Mouse (Mus musculus) limb, embryonic 12.5 days (tissue): ENCODE data around the gene Tamm41. TPM values are rescaled to one million over a fixed set of nuclear protein-coding genes. Genes with fewer than 3 reads are reported as not detected.

Source experiments
- ATAC-seq: fragments of 200-750 bp; cut with Nextera tagmentation; 2 replicates; pipeline ENCODE4 v1.8.0; 2017; ENCODE audit warnings: low read depth, moderate TSS enrichment; ENCODE audit not compliant: insufficient number of reproducible peaks, insufficient read depth, low FRiP score, low TSS enrichment
- H3K27ac ChIP-seq: fragments of 300-500 bp; sonication (generic); 2 replicates; pipeline ENCODE4 v1.5.1; 2016; ENCODE audit warnings: mild to moderate bottlenecking, moderate library complexity
- H3K27me3 ChIP-seq: fragments of 300-500 bp; sonication (generic); 2 replicates; pipeline ENCODE4 v1.6.1; 2016; ENCODE audit warnings: mild to moderate bottlenecking, moderate library complexity
- H3K36me3 ChIP-seq: fragments of 300-500 bp; sonication (generic); 2 replicates; pipeline ENCODE4 v1.6.1; 2016; ENCODE audit warnings: mild to moderate bottlenecking, moderate library complexity
- H3K4me1 ChIP-seq: fragments of 300-500 bp; sonication (generic); replicated peaks from 2 replicates; pipeline ENCODE4 v1.6.1; 2016
- H3K4me2 ChIP-seq: fragments of 300-500 bp; sonication (generic); 2 replicates; pipeline ENCODE4 v1.6.1; 2016; ENCODE audit warnings: mild to moderate bottlenecking, moderate library complexity
- H3K4me3 ChIP-seq: fragments of 300-500 bp; sonication (generic); replicated peaks from 2 replicates; pipeline ENCODE4 v1.5.1; 2016; ENCODE audit warnings: mild to moderate bottlenecking
- H3K9ac ChIP-seq: fragments of 300-500 bp; sonication (generic); replicated peaks from 2 replicates; pipeline ENCODE4 v1.6.1; 2016; ENCODE audit warnings: mild to moderate bottlenecking, moderate library complexity
- H3K9me3 ChIP-seq: fragments of 300-500 bp; sonication (generic); 2 replicates; pipeline ENCODE4 v1.6.1; 2016; ENCODE audit warnings: mild to moderate bottlenecking, moderate library complexity
- whole genome bisulfite sequencing: fragments of 180-500 bp; shearing (Covaris S2); methylation state at CpG from one replicate; pipeline ENCODE4 v1.1.7; 2016; 5-methylcytosine and 5-hydroxymethylcytosine counted together
- polyA plus RNA-seq: library from polyadenylated mRNA; unstranded; fragments of >200 nt; fragmentation: Nextera tagmentation; extraction: Ambion mirVana; gene quantifications from 2 replicates; pipeline ENCODE4 v1.2.1, GENCODE M21; 2016

The Tamm41 gene
- polyA plus RNA-seq, 1 experiment from 2014 or later: 83.3 TPM

DNA sequence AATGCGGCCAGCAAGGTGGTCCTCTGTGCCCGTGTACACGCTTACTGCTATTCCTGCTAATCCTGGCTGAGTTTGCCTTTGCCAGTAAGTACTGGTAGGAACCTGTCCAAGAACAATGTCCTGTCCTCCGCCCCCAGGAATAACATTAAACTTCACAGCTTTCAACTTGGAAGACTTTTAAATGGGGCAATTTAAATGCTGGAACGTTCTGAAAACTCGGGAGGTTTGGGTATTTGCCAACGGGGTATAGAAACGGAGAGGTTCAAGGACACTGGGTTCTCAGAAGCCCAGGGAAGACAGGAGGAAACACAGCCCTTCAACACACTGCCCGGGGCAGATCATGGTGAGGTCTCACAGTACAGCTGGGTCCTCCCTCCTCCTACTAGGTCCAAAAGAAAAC, 14.8 kb downstream of the Tamm41 start:
- Histone ChIP-seq H3K4me3 (no peak overlapping the region), H3K9ac (no peak overlapping the region), H3K27ac (no peak overlapping the region), H3K4me2 (no peak overlapping the region), H3K9me3 (no peaks in the 10 kb centered on the region), H3K4me1 (no peaks in the 10 kb centered on the region), H3K27me3 (no peaks in the 10 kb centered on the region), H3K36me3 (peaks cover 89% of the 10 kb centered on the region)
- 91% methylated on average over 9 of the region's 9 CpGs for WGBS
- no peak for ATAC-seq

DNA sequence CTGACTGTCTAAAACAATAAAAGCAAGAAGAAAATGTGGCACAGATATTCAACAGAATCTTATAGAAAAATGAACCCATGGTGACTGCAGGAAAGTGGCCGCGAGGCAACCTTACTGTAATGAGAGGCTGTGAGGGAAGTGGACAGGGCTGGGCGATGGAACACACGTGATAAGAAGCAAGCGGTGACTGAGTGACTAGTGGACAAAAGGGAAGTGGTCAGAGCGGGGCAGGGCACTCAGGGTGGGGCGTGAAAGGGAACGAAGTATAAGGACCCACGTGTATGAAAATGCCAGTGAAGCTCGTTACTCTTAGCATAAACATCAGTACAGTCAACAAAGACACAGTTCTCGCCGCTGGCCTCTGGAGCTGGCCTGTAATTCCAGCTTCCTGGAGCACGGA, 22.2 kb downstream of the Tamm41 start:
- peaks cover 7% of the 10 kb centered on the region; the same call in 1 of the 2 replicates for H3K4me1 ChIP-seq
- H3K36me3 ChIP-seq: peaks cover 75% of the 10 kb centered on the region
- H3K9me3 ChIP-seq: no peaks in the 10 kb centered on the region
- no peak overlapping the region for H3K9ac ChIP-seq
- H3K4me3 ChIP-seq: no peak overlapping the region
- WGBS: 89% methylated on average over 13 of the region's 13 CpGs
- H3K27me3 ChIP-seq: no peaks in the 10 kb centered on the region
- H3K27ac ChIP-seq: no peak overlapping the region
- ATAC-seq: no peak
- H3K4me2 ChIP-seq: no peak overlapping the region

DNA sequence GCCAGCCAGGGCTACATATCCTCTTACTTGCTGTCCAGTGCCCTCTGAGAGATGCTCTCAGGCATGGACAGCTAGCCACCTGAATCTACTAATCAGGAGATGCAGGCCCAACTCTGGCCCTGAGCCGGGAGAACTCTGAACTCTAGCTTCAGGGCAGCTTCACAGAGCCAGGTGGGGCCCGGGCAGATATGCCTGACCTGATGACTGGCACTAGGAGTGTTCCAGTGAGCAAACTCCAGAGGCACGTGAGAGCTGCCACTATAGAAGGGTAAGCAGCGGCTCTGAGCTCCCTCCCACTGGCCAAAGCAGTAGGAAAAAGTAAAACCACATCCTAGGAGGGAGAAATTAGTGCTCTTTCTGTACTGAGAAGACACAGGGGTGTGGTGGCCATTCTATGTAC, 24.1 kb downstream of the Tamm41 start:
- Histone ChIP-seq H3K27me3 (no peaks in the 10 kb centered on the region), H3K36me3 (peaks cover 81% of the 10 kb centered on the region), H3K27ac (no peak overlapping the region), H3K9ac (no peak overlapping the region), H3K4me2 (no peak overlapping the region), H3K4me3 (no peak overlapping the region), H3K4me1 (peaks cover 7% of the 10 kb centered on the region; the same call in 1 of the 2 replicates), H3K9me3 (no peaks in the 10 kb centered on the region)
- WGBS: 91% methylated on average over 4 of the region's 4 CpGs
- no peak for ATAC-seq

DNA sequence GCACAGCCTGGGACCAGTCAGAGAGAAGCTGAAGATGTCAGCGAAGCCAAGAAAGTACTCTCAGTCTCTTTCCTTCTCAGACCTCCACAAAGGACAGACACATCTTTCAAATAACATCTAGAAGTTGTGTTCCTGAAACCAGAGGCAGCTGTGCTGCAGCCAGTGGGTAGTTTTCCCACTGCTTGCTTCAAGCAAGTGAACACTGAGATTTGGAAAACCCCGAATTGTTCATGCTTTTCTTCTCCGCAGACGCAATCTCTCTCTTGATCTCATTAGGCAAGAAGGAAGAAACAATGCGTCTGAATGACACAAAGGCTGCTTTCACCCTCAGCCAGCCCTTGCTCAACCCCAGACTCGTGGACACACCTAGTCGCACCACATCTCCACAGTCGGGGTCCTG, 25.9 kb downstream of the Tamm41 start:
- no peak overlapping the region for H3K9ac ChIP-seq
- H3K4me2 ChIP-seq: no peak overlapping the region
- H3K4me3 ChIP-seq: no peak overlapping the region
- H3K27ac ChIP-seq: 0 out of 2 replicates have a peak overlapping the region, but pooled peaks have one; percentile 18
- no peak for ATAC-seq
- H3K4me1 ChIP-seq: peaks cover 16% of the 10 kb centered on the region
- H3K27me3 ChIP-seq: peaks cover 2% of the 10 kb centered on the region; the same call in 1 of the 2 replicates
- 76% methylated on average over 8 of the region's 8 CpGs for WGBS
- H3K36me3 ChIP-seq: peaks cover 71% of the 10 kb centered on the region
- H3K9me3 ChIP-seq: no peaks in the 10 kb centered on the region

DNA sequence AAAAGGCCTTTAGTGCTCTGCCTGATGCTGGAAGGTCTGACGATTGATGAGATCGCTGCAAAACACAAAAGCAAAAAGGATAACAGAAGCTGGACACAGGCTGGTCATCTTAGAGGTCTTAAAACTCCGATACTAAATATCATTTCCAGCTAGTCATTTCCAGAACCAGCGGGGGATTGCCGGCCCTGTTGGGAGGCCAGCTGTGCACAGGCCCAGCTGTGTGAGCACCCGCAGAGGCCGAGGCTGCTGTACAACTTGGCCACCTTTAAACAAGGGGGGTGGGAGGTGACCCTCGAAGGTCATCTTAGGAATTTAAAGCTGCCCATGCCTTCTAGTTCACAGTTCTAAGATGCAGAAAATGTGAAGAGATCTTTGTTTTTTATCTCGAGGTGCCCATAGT, 26.9 kb downstream of the Tamm41 start:
- 71% methylated on average over 9 of the region's 9 CpGs for WGBS
- peaks cover 62% of the 10 kb centered on the region for H3K36me3 ChIP-seq

DNA sequence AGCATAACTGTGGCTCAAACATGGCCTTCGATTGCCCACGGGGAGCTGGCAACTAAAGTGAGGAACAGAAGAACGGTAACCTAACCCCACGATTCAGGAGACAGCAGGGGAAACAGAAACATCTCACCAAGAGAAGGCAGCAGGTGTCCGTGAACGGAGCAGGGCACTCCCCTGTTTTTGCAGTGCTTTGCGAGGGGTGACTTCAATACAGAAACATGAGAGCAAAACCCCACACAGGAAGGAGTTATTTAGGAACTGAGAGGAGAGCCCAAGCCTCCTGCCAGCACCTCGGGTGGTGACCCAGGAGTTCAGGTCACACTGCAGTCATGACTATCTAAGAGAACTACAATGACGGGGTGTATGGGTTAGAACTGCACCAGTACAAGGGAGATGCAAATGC, 27.4 kb downstream of the Tamm41 start:
- no peak overlapping the region for H3K4me3 ChIP-seq
- no peak overlapping the region for H3K27ac ChIP-seq
- H3K27me3 ChIP-seq: peaks cover 2% of the 10 kb centered on the region; the same call in 1 of the 2 replicates
- H3K4me1 ChIP-seq: peaks cover 16% of the 10 kb centered on the region
- 80% methylated on average over 9 of the region's 9 CpGs for WGBS
- no peak for ATAC-seq
- H3K4me2 ChIP-seq: no peak overlapping the region
- H3K36me3 ChIP-seq: peaks cover 58% of the 10 kb centered on the region
- H3K9ac ChIP-seq: no peak overlapping the region
- H3K9me3 ChIP-seq: no peaks in the 10 kb centered on the region

More for the DNA sequence above, 26.9 kb downstream of the Tamm41 start:
- Histone ChIP-seq H3K27ac (no peak overlapping the region), H3K9ac (no peak overlapping the region), H3K4me1 (peaks cover 16% of the 10 kb centered on the region), H3K9me3 (no peaks in the 10 kb centered on the region), H3K4me3 (no peak overlapping the region), H3K27me3 (peaks cover 2% of the 10 kb centered on the region; the same call in 1 of the 2 replicates), H3K4me2 (no peak overlapping the region)
- no peak for ATAC-seq

DNA sequence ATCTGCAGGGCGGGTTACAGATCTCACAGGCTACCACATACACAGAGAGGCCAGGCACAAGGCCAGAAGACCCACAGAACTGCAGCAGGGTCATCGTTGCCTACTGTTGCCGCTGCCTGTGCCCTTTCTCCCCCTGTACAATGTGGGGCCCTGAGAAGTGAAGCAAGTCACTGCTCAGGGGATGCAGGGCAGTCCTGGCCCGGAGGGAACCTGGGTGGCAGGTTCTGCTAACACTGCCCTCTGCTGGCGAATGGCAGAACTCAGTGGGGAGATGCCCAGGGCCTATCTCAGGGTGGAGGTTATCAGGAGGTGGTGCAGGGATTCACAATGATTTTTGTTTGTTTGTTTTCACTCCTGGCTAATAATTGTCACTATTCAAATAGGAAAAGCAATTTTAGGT, 29.9 kb downstream of the Tamm41 start:
- peaks cover 54% of the 10 kb centered on the region for H3K36me3 ChIP-seq
- no peak overlapping the region for H3K4me2 ChIP-seq
- H3K4me1 ChIP-seq: peaks cover 16% of the 10 kb centered on the region
- H3K9me3 ChIP-seq: no peaks in the 10 kb centered on the region
- no peak overlapping the region for H3K9ac ChIP-seq
- no peak overlapping the region for H3K27ac ChIP-seq
- peak; percentile 73; the same call in 1 of the 2 replicates for ATAC-seq
- 27% methylated on average over 5 of the region's 5 CpGs for WGBS
- H3K27me3 ChIP-seq: peaks cover 2% of the 10 kb centered on the region; the same call in 1 of the 2 replicates
- no peak overlapping the region for H3K4me3 ChIP-seq

DNA sequence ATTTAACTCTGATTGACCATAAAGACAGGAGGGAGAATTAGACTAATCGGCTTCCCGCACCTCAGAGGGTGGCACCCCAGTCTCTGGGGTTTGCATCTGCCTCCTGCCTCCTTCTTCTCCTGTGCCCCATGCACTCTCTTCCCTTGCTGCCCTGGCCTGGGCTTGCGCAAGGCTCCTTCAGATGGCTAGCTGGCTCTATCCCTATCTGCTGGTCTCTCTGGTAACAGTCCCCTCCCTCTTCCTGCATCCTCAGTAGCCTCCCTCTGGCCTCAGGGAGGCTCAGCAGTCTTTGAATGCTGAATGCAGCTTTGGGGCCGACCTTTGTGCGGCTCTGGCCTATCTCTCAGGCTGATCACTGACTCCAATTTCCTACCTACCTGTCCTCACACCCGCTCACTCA, 30.7 kb downstream of the Tamm41 start:
- no peaks in the 10 kb centered on the region for H3K9me3 ChIP-seq
- no peak overlapping the region for H3K4me3 ChIP-seq
- peaks cover 2% of the 10 kb centered on the region; the same call in 1 of the 2 replicates for H3K27me3 ChIP-seq
- peaks cover 52% of the 10 kb centered on the region for H3K36me3 ChIP-seq
- WGBS: 60% methylated on average over 6 of the region's 6 CpGs
- H3K9ac ChIP-seq: no peak overlapping the region; the same call in 1 of the 2 replicates
- no peak overlapping the region for H3K4me2 ChIP-seq
- ATAC-seq: no peak
- H3K4me1 ChIP-seq: peaks cover 10% of the 10 kb centered on the region
- H3K27ac ChIP-seq: no peak overlapping the region

DNA sequence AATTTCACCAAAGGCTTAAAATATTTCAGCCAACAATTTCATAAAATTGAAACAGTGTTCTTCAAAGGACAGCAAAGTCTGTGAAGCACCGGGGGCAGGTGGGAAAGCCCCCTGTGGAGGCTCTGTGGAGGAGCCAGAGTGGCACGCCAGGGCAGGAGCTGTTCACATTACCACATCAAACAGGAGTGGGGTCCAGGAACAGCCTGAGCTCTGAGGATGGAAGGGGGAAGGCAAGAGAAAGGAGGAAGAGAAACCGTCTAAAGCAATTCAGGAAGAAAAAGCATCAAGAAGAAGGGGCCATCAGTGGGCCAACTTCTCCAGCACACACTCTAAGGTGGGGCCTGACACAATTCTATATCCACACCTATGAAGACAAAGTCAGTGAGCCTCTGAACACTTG, 31.6 kb downstream of the Tamm41 start:
- Histone ChIP-seq H3K9ac (no peak overlapping the region), H3K4me1 (peaks cover 10% of the 10 kb centered on the region), H3K9me3 (no peaks in the 10 kb centered on the region), H3K27me3 (peaks cover 2% of the 10 kb centered on the region; the same call in 1 of the 2 replicates), H3K36me3 (peaks cover 43% of the 10 kb centered on the region), H3K27ac (no peak overlapping the region), H3K4me3 (no peak overlapping the region), H3K4me2 (no peak overlapping the region)
- ATAC-seq: no peak
- WGBS: 64% methylated on average over 3 of the region's 3 CpGs

DNA sequence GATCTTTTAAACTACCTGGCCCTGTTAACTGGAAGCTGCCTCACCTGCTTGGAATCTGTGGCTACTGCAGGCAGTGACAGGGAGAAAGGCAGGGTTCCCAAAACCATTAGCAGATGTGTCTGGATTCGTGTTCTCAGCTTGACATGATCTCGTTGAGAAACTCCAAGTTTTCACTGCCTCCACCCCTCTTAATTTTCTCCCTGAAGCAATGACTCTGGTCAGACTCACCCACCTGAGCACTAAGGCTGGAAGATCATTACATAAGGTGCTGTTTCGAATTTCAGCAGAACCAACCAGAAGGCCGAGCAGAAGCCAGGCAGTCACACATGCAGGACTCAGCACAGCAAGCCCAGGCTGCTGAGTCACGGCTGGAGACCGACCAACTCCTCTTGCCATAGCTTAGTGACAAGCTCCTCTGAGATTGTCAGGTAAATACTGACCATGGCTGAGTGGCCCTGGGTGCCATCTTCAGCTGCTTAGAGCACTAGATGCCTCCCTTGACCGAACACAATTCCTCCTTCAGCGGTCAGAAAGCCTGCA, 32.3 kb downstream of the Tamm41 start:
- Histone ChIP-seq H3K4me1 (peaks cover 10% of the 10 kb centered on the region), H3K4me3 (no peak overlapping the region), H3K27me3 (peaks cover 2% of the 10 kb centered on the region; the same call in 1 of the 2 replicates), H3K9me3 (no peaks in the 10 kb centered on the region), H3K27ac (no peak overlapping the region), H3K9ac (no peak overlapping the region), H3K36me3 (peaks cover 43% of the 10 kb centered on the region), H3K4me2 (no peak overlapping the region)
- ATAC-seq: no peak
- 65% methylated on average over 8 of the region's 8 CpGs for WGBS

DNA sequence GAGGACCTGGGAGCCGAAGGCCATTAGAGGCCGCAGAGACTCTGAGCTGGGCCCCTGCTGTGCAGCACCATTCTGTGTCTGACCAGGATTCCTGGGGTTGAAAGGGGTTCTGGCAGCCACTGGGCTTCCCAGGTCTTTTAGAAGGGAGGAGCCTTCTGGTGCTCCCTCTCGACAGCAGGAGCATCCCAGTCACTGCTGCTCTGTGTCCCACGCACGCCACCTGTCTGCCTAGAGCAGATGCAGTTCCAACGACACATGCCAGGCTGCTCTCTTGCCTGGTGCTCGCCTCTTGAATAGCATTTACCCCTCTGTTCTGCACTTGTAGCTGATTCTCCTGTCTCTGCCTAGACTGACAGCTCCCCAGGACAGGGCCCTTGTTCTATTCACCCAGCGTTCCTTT, 33.0 kb downstream of the Tamm41 start:
- no peak overlapping the region for H3K9ac ChIP-seq
- H3K27me3 ChIP-seq: peaks cover 2% of the 10 kb centered on the region; the same call in 1 of the 2 replicates
- no peak for ATAC-seq
- no peak overlapping the region for H3K4me3 ChIP-seq
- 89% methylated on average over 8 of the region's 8 CpGs for WGBS
- H3K4me2 ChIP-seq: no peak overlapping the region
- peaks cover 10% of the 10 kb centered on the region for H3K4me1 ChIP-seq
- H3K9me3 ChIP-seq: no peaks in the 10 kb centered on the region
- H3K27ac ChIP-seq: no peak overlapping the region
- H3K36me3 ChIP-seq: peaks cover 41% of the 10 kb centered on the region
